Mouse (Mus musculus) retina, postnatal 1 day (tissue): ENCODE measurements at regions not wholly inside any gene's neighbourhood (a gene's known extent, or its start where the extent isn't known, plus 50 kb on each side); places are given as distances from the start of the nearest gene placed in this dataset.
"Not testable (repeated sequence)": the region's sequence is repeated elsewhere in the genome, so short reads cannot be mapped to it uniquely, and the experiment has no call there.

ENCODE experiments used
- DNase-seq: peaks from one replicate; pipeline ENCODE4 v3.0.0-alpha.2; 2012

- DNase-seq, result no peak
Observed at GRCm38 (mm10) chr10:66643160-66643559, 452.8 kb upstream of the Jmjd1c start.

GRCm38 (mm10) chr10:66657520-66657919 lies 438.4 kb upstream of the Jmjd1c start:
- no peak for DNase-seq

GRCm38 (mm10) chr10:66683160-66683559 lies 412.8 kb upstream of the Jmjd1c start:
- no peak for DNase-seq

GRCm38 (mm10) chr10:66689196-66689595 lies 406.7 kb upstream of the Jmjd1c start:
- not testable (repeated sequence) for DNase-seq

- no peak for DNase-seq
Observed at GRCm38 (mm10) chr10:66694549-66695285, 401.2 kb upstream of the Jmjd1c start.

GRCm38 (mm10) chr10:66714926-66715325 lies 381.0 kb upstream of the Jmjd1c start:
- not testable (repeated sequence) for DNase-seq

GRCm38 (mm10) chr10:66717909-66718308 lies 378.0 kb upstream of the Jmjd1c start:
- no peak for DNase-seq

- no peak for DNase-seq
Observed at GRCm38 (mm10) chr10:66719796-66720195, 376.1 kb upstream of the Jmjd1c start.

- DNase-seq, result no peak
Observed at GRCm38 (mm10) chr10:66733631-66734030, 362.3 kb upstream of the Jmjd1c start.

GRCm38 (mm10) chr10:66734853-66735252 lies 361.1 kb upstream of the Jmjd1c start:
- peak; percentile 53 for DNase-seq

- no peak for DNase-seq
Observed at GRCm38 (mm10) chr10:66739017-66739416, 356.9 kb upstream of the Jmjd1c start.

GRCm38 (mm10) chr10:66741819-66742218 lies 354.1 kb upstream of the Jmjd1c start:
- peak; percentile 20 for DNase-seq

GRCm38 (mm10) chr10:66743254-66743653 lies 352.7 kb upstream of the Jmjd1c start:
- DNase-seq, result no peak

- DNase-seq, result no peak
Observed at GRCm38 (mm10) chr10:66745871-66746270, 350.1 kb upstream of the Jmjd1c start.

- DNase-seq, result no peak
Observed at GRCm38 (mm10) chr10:66752237-66752810, 343.6 kb upstream of the Jmjd1c start.

- DNase-seq, result no peak
Observed at GRCm38 (mm10) chr10:66756866-66757265, 339.1 kb upstream of the Jmjd1c start.

GRCm38 (mm10) chr10:66770161-66771030 lies 325.5 kb upstream of the Jmjd1c start:
- peak; percentile 44 for DNase-seq

GRCm38 (mm10) chr10:66780335-66781170 lies 315.4 kb upstream of the Jmjd1c start:
- DNase-seq, result no peak

GRCm38 (mm10) chr10:66781171-66781510 lies 314.8 kb upstream of the Jmjd1c start:
- no peak for DNase-seq

GRCm38 (mm10) chr10:66782025-66782424 lies 313.9 kb upstream of the Jmjd1c start:
- DNase-seq, result no peak

GRCm38 (mm10) chr10:66787812-66788211 lies 308.1 kb upstream of the Jmjd1c start:
- no peak for DNase-seq

- DNase-seq, result no peak
Observed at GRCm38 (mm10) chr10:66796296-66796695, 299.6 kb upstream of the Jmjd1c start.

- no peak for DNase-seq
Observed at GRCm38 (mm10) chr10:66802691-66803090, 293.2 kb upstream of the Jmjd1c start.
